Mouse (Mus musculus) neural tube, embryonic 15.5 days (tissue): ENCODE results near the gene Limk1. TPM values are rescaled to one million over a fixed set of nuclear protein-coding genes. Genes with fewer than 3 reads are reported as not detected.

Experiments used
- polyA plus RNA-seq: library from polyadenylated mRNA; unstranded; fragments of >200 nt; fragmentation: Nextera tagmentation; extraction: Ambion mirVana; gene quantifications from 2 replicates; pipeline ENCODE4 v1.2.1, GENCODE M21; 2015

Gene Limk1
- polyA plus RNA-seq, 1 experiment from 2014 or later: 27.1 TPM

Other genes starting within 250 kb of the Limk1 start
- gene Gtf2ird1, start 231.9 kb downstream of the Limk1 start, polyA plus RNA-seq: 62.6 and 64.9 TPM in 2 replicates
- 10.4 and 12.1 TPM in 2 replicates for gene Clip2, start 136.2 kb downstream of the Limk1 start, polyA plus RNA-seq
- 0.51 and 0.63 TPM in 2 replicates for gene Syna, start 128.4 kb downstream of the Limk1 start, polyA plus RNA-seq
- 185 and 216 TPM in 2 replicates for gene Rfc2, start 107.2 kb downstream of the Limk1 start, polyA plus RNA-seq
- gene Lat2, start 73.6 kb downstream of the Limk1 start, polyA plus RNA-seq: 3.4 and 3.9 TPM in 2 replicates
- gene Eif4h, start 49.1 kb downstream of the Limk1 start, polyA plus RNA-seq: 317 and 361 TPM in 2 replicates
- 25.8 and 51.6 TPM in 2 replicates for gene Eln, start 58.7 kb upstream of the Limk1 start, polyA plus RNA-seq
- gene Tmem270, start 218.1 kb upstream of the Limk1 start, polyA plus RNA-seq: not detected in 2 replicates
- not detected in 2 replicates for gene Cldn13, start 226.9 kb upstream of the Limk1 start, polyA plus RNA-seq
- gene Mettl27, start 243.8 kb upstream of the Limk1 start, polyA plus RNA-seq: 4.2 and 9.2 TPM in 2 replicates